ENCODE assay signal across 31 mouse cellular contexts in the genomic region with DNA sequence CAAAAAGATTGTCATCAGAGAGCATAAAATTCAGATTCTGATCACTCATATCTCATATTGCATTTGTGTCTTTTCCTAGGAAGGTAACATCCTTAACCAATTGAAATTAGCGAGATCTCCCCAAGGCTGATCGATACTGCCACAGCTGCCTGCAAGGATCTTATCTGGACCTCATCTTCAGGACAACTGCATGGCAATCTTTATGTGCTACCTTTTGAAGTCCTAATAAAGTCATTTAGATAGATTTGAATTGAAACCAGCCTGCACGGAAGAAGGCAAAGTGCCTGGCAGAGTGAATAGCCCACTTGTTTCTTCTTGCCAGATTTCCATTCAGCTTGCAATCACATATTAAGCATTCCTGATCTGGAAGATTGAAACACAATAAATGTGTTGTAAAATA.
DNase-seq lines count a peak whose midpoint lies in the region; ATAC-seq and TF ChIP-seq lines count a peak whose summit lies in the region.
"Had no signal": no experiment of that assay in that cellular context is flagged by ENCODE, and none has a peak within 500 bp of the region (broad histone marks: within the 10 kb centered on the region; RNA-seq: fewer than 3 reads in every experiment).

No protein-coding gene starts in this region.

- ATAC-seq in forebrain, embryonic 14.5 days = no peak
- ATAC-seq in intestine, embryonic 15.5 days = peak; percentile 70
- no peak for ATAC-seq in intestine, postnatal 0 days
- ATAC-seq in intestine, embryonic 16.5 days = peak; percentile 59
- ATAC-seq: hindbrain, embryonic 16.5 days had no signal

- H3K4me1 ChIP-seq in forebrain, embryonic 14.5 days (ENCODE audit: control insufficient read depth, insufficient read depth, low read length) = peaks cover 4% of the 10 kb centered on the region
- no peaks in the 10 kb centered on the region for H3K4me1 ChIP-seq in forebrain, embryonic 10.5 days
- no peaks in the 10 kb centered on the region for H3K4me1 ChIP-seq in intestine, embryonic 15.5 days (replicated peaks)
- no peaks in the 10 kb centered on the region for H3K4me1 ChIP-seq in intestine, postnatal 0 days (replicated peaks; ENCODE audit: control insufficient read depth, insufficient read depth, low read length)
- no peaks in the 10 kb centered on the region for H3K4me1 ChIP-seq in intestine, embryonic 16.5 days (ENCODE audit: control insufficient read depth, insufficient read depth, low read length)
- no peaks in the 10 kb centered on the region for H3K4me1 ChIP-seq in heart, adult 2 months (ENCODE audit: control insufficient read depth, insufficient read depth, low read length)
- H3K4me1 ChIP-seq: embryonic facial prominence, embryonic 10.5 days; embryonic facial prominence, embryonic 13.5 days; heart, embryonic 12.5 days; heart, embryonic 15.5 days; hindbrain, embryonic 10.5 days had no signal

- intact Hi-C loops in heart, adult 2 months (cut with DNase I) = no loop called here

- peak; percentile 24 for DNase-seq in forebrain, embryonic 14.5 days (ENCODE audit: low spot score)
- no peak for DNase-seq in forebrain, embryonic 10.5 days (ENCODE audit: extremely low spot score, low spot score)
- peak; percentile 39 for DNase-seq in Muller cell, postnatal 12 days (ENCODE audit: inconsistent ontology term)
- no peak for DNase-seq in heart, adult 2 months
- DNase-seq: adrenal gland, adult 2 months; adrenal gland, postnatal 14 days; B cell, adult 2 months; cerebellum, adult 11-12 months; cerebellum, adult 8-10 months; cerebellum, postnatal 10 days; cerebellum, postnatal 36 days; embryo, embryonic 11 days; gastrocnemius, adult 2 months; gastrocnemius, postnatal 14 days; heart, adult 11 months; heart, postnatal 10 days; heart, postnatal 36 days; kidney, adult 11 months had no signal

- H3K9ac ChIP-seq in forebrain, embryonic 14.5 days (ENCODE audit: low read length) = no peak overlapping the region
- H3K9ac ChIP-seq in intestine, embryonic 15.5 days = no peak overlapping the region
- no peak overlapping the region for H3K9ac ChIP-seq in intestine, postnatal 0 days (ENCODE audit: low read depth, low read length)
- H3K9ac ChIP-seq in intestine, embryonic 16.5 days (ENCODE audit: low read depth, low read length) = no peak overlapping the region
- no peak overlapping the region for H3K9ac ChIP-seq in heart, adult 2 months (ENCODE audit: low read depth, low read length)
- H3K9ac ChIP-seq: embryonic facial prominence, embryonic 13.5 days; heart, embryonic 12.5 days; heart, embryonic 15.5 days; hindbrain, embryonic 13.5 days had no signal

- H3K27me3 ChIP-seq in forebrain, embryonic 14.5 days (replicated peaks; ENCODE audit: control insufficient read depth, insufficient read depth, low read length) = no peaks in the 10 kb centered on the region
- H3K27me3 ChIP-seq in forebrain, embryonic 10.5 days (ENCODE audit: poor library complexity, severe bottlenecking) = no peaks in the 10 kb centered on the region
- no peaks in the 10 kb centered on the region for H3K27me3 ChIP-seq in intestine, embryonic 15.5 days (replicated peaks)
- no peaks in the 10 kb centered on the region for H3K27me3 ChIP-seq in intestine, postnatal 0 days (replicated peaks; ENCODE audit: control insufficient read depth, insufficient read depth, low read length)
- H3K27me3 ChIP-seq in intestine, embryonic 16.5 days (replicated peaks; ENCODE audit: control insufficient read depth, insufficient read depth, low read length) = no peaks in the 10 kb centered on the region
- H3K27me3 ChIP-seq in heart, adult 2 months (ENCODE audit: control insufficient read depth, insufficient read depth, low read length) = no peaks in the 10 kb centered on the region
- H3K27me3 ChIP-seq: CH12.LX; embryonic facial prominence, embryonic 13.5 days; heart, embryonic 12.5 days; heart, embryonic 15.5 days; hindbrain, embryonic 13.5 days had no signal

- H3K4me2 ChIP-seq in forebrain, embryonic 14.5 days (ENCODE audit: low read length) = no peak overlapping the region
- H3K4me2 ChIP-seq in intestine, embryonic 15.5 days (replicated peaks) = no peak overlapping the region
- no peak overlapping the region for H3K4me2 ChIP-seq in intestine, postnatal 0 days (replicated peaks; ENCODE audit: low read depth)
- H3K4me2 ChIP-seq in intestine, embryonic 16.5 days (ENCODE audit: low read depth, low read length) = no peak overlapping the region
- H3K4me2 ChIP-seq: embryonic facial prominence, embryonic 13.5 days; heart, embryonic 12.5 days; heart, embryonic 15.5 days; hindbrain, embryonic 13.5 days had no signal

- TF ChIP-seq POLR2A in heart, adult 2 months (IDR thresholded peaks at IDR 0.05; ENCODE audit: insufficient read depth, low read depth, low read length) = no peak

- H3K79me2 ChIP-seq in heart, adult 2 months (replicated peaks; ENCODE audit: control insufficient read depth, insufficient read depth, low read length) = no peaks in the 10 kb centered on the region

- H3K36me3 ChIP-seq in forebrain, embryonic 14.5 days (ENCODE audit: control insufficient read depth, insufficient read depth, low read length) = no peaks in the 10 kb centered on the region
- H3K36me3 ChIP-seq in forebrain, embryonic 10.5 days (replicated peaks) = no peaks in the 10 kb centered on the region
- no peaks in the 10 kb centered on the region for H3K36me3 ChIP-seq in intestine, embryonic 15.5 days
- no peaks in the 10 kb centered on the region for H3K36me3 ChIP-seq in intestine, postnatal 0 days (ENCODE audit: control insufficient read depth, insufficient read depth)
- no peaks in the 10 kb centered on the region for H3K36me3 ChIP-seq in intestine, embryonic 16.5 days (ENCODE audit: control insufficient read depth, insufficient read depth, low read length)
- H3K36me3 ChIP-seq in heart, adult 2 months (ENCODE audit: control insufficient read depth, insufficient read depth, low read length) = no peaks in the 10 kb centered on the region
- H3K36me3 ChIP-seq: embryonic facial prominence, embryonic 10.5 days; embryonic facial prominence, embryonic 13.5 days; G1E; heart, embryonic 12.5 days; heart, embryonic 15.5 days; hindbrain, embryonic 10.5 days; hindbrain, embryonic 13.5 days had no signal

- WGBS in forebrain, embryonic 14.5 days = 58% methylated on average over 3 of the region's 3 CpGs
- WGBS in forebrain, embryonic 10.5 days = 83% methylated on average over 3 of the region's 3 CpGs
- WGBS in intestine, embryonic 15.5 days = 35% methylated on average over 3 of the region's 3 CpGs
- 29% methylated on average over 3 of the region's 3 CpGs for WGBS in intestine, postnatal 0 days
- 32% methylated on average over 3 of the region's 3 CpGs for WGBS in intestine, embryonic 16.5 days
- 75% methylated on average over 3 of the region's 3 CpGs for WGBS in heart, adult 2 months

- no peak overlapping the region for H3K4me3 ChIP-seq in forebrain, embryonic 14.5 days (ENCODE audit: low read depth, low read length)
- no peak overlapping the region for H3K4me3 ChIP-seq in forebrain, embryonic 10.5 days
- no peak overlapping the region for H3K4me3 ChIP-seq in intestine, embryonic 15.5 days (replicated peaks)
- no peak overlapping the region for H3K4me3 ChIP-seq in intestine, postnatal 0 days (ENCODE audit: low read depth, low read length)
- H3K4me3 ChIP-seq in intestine, embryonic 16.5 days (ENCODE audit: low read length) = no peak overlapping the region
- no peak overlapping the region for H3K4me3 ChIP-seq in heart, adult 2 months
- H3K4me3 ChIP-seq: embryonic facial prominence, embryonic 10.5 days; embryonic facial prominence, embryonic 13.5 days; erythroblast, embryonic 14.5 days; gastrocnemius, adult 2 months; heart, embryonic 12.5 days; heart, embryonic 15.5 days; hindbrain, embryonic 10.5 days; hindbrain, embryonic 13.5 days had no signal

- no peak for TF ChIP-seq CTCF in intestine, postnatal 0 days (IDR thresholded peaks at IDR 0.05; ENCODE audit: low read depth)
- no peak for TF ChIP-seq CTCF in heart, adult 2 months (IDR thresholded peaks at IDR 0.05)

- no peak for TF ChIP-seq EP300 in heart, adult 2 months (IDR thresholded peaks at IDR 0.05; ENCODE audit: insufficient read depth, low read depth, low read length)

- H3K27ac ChIP-seq in forebrain, embryonic 14.5 days (ENCODE audit: low read depth, low read length) = no peak overlapping the region
- no peak overlapping the region for H3K27ac ChIP-seq in forebrain, embryonic 10.5 days
- no peak overlapping the region for H3K27ac ChIP-seq in intestine, embryonic 15.5 days
- H3K27ac ChIP-seq in intestine, postnatal 0 days (ENCODE audit: low read depth, low read length) = no peak overlapping the region
- H3K27ac ChIP-seq in intestine, embryonic 16.5 days (ENCODE audit: low read length) = no peak overlapping the region
- no peak overlapping the region for H3K27ac ChIP-seq in heart, adult 2 months
- H3K27ac ChIP-seq: embryonic facial prominence, embryonic 10.5 days; embryonic facial prominence, embryonic 13.5 days; gastrocnemius, adult 2 months; heart, embryonic 15.5 days; hindbrain, embryonic 10.5 days; hindbrain, embryonic 13.5 days had no signal

- H3K9me3 ChIP-seq in forebrain, embryonic 14.5 days (replicated peaks; ENCODE audit: control insufficient read depth, low read length) = no peaks in the 10 kb centered on the region
- no peaks in the 10 kb centered on the region for H3K9me3 ChIP-seq in forebrain, embryonic 10.5 days
- no peaks in the 10 kb centered on the region for H3K9me3 ChIP-seq in intestine, embryonic 15.5 days
- H3K9me3 ChIP-seq in intestine, postnatal 0 days (ENCODE audit: control insufficient read depth) = no peaks in the 10 kb centered on the region
- no peaks in the 10 kb centered on the region for H3K9me3 ChIP-seq in intestine, embryonic 16.5 days (ENCODE audit: control insufficient read depth, low read length)
- H3K9me3 ChIP-seq: embryonic facial prominence, embryonic 10.5 days; embryonic facial prominence, embryonic 13.5 days; G1E; heart, embryonic 12.5 days; heart, embryonic 15.5 days; hindbrain, embryonic 10.5 days; hindbrain, embryonic 13.5 days had no signal

Comparison
In these comparisons a context has a peak if more than half of its experiments do, and no peak if none do; other contexts are left out.
1. ATAC-seq: peak in intestine, embryonic 15.5 days (single experiment) and intestine, embryonic 16.5 days (single experiment); none in forebrain, embryonic 14.5 days (single experiment) and intestine, postnatal 0 days (single experiment).
2. DNase-seq: peak in forebrain, embryonic 14.5 days (single experiment) and Muller cell, postnatal 12 days (single experiment); none in forebrain, embryonic 10.5 days (single experiment) and heart, adult 2 months (0 of 2).